Mouse (Mus musculus) liver, adult (tissue): Measurements from ENCODE around the gene Epn2.

Experiments
- GATA4 ChIP-seq: IDR thresholded peaks from 2 replicates; pipeline ENCODE4 v1.6.1; 2014; ENCODE audit warnings: mild to moderate bottlenecking, low read length; ENCODE audit not compliant: insufficient replicate concordance

Gene Epn2

GRCm38 (mm10) chr11:61578983-61579877, at the start of gene Epn2:
TSS of gene Epn2 (minus strand) at chr11:61579687.
- no peak for TF ChIP-seq GATA4

DNA sequence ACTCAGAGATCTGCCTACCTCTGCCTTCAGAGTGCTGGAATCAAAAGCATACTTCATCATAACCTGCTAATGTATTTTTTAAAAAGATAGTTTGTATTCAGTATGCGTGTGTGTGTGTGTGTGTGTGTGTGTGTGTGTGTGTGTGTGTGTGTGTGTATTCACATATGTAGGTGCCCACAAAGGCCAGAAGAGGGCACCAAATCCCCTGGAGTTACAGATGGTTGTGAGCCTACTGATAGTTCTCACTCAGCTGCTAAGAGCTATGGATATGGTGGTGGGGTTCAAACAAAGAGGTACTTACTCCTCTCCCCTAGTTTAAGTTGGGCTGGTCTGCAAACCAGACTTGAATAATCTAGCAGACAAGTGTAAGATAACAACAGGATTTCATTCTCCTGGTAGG, 47.0 kb upstream of the Epn2 start:
- TF ChIP-seq GATA4: no peak

GRCm38 (mm10) chr11:61625136-61625535, 45.6 kb upstream of the Epn2 start:
- no peak for TF ChIP-seq GATA4

GRCm38 (mm10) chr11:61620762-61621161, 41.3 kb upstream of the Epn2 start:
- no peak for TF ChIP-seq GATA4

DNA sequence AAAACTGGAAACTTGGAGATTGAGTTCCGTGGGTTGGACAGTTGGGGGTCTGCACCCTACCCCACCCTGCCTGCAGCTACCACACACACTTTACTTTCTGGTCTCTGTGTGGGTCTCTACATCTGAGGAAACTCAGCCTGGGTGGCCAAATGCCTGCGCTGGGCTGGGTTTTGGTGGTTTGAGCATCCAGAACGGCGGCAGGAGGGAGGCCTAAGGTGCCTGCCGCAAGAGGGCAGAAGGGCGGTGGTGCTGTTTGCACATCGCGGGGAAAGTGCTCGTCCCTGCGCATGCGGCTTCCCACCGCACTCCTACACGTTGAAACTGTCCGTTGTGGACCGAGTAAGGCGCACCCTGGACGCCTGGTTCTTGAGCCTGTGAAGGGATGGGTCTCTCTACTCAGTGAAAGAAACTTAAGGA, 40.8 kb upstream of the Epn2 start:
- no peak for TF ChIP-seq GATA4

DNA sequence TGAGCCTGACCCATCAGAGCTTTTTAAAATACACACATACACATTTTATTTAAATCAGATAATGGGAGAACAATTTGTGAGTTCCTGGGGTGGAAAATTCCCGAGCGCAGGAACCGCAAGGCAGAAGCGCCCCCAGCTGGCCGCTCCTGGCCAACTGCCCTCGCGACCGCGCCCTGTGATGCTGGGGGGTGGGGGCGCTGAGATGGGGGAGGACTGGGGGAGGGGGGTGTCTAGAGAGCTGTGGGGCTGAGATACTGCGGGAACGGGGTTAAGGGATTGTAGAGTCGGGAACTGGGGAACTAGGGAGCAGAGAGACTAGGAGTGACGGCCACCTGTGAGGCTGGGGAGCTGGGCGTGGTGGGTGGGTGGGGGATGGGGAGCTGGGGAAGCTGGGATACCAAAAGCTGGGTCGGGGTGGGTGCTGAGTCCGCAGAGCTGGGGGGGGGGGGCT, 40.3 kb upstream of the Epn2 start:
- no peak for TF ChIP-seq GATA4

GRCm38 (mm10) chr11:61619356-61619755, 39.9 kb upstream of the Epn2 start:
- TF ChIP-seq GATA4: no peak

DNA sequence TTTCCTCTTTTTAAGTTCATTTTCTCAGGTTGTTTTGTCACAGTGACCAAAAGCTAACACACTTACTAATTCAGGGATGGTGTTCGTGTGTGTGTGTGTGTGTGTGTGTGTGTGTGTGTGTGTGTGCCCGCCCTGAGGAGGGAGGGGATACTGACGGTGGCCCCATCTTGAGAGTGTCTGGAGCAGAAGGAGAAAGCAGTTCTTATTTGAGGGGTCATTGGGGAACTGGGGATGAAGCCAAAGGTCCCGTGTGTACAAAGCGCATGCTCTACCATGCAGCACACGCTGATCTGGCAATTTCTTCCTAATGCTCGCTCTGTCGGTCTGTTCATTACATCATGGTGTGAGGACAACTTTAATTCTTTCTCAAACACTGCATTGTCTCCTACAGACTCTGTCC, 39.1 kb upstream of the Epn2 start:
- TF ChIP-seq GATA4: no peak

GRCm38 (mm10) chr11:61618131-61618530, 38.6 kb upstream of the Epn2 start:
- TF ChIP-seq GATA4: no peak

DNA sequence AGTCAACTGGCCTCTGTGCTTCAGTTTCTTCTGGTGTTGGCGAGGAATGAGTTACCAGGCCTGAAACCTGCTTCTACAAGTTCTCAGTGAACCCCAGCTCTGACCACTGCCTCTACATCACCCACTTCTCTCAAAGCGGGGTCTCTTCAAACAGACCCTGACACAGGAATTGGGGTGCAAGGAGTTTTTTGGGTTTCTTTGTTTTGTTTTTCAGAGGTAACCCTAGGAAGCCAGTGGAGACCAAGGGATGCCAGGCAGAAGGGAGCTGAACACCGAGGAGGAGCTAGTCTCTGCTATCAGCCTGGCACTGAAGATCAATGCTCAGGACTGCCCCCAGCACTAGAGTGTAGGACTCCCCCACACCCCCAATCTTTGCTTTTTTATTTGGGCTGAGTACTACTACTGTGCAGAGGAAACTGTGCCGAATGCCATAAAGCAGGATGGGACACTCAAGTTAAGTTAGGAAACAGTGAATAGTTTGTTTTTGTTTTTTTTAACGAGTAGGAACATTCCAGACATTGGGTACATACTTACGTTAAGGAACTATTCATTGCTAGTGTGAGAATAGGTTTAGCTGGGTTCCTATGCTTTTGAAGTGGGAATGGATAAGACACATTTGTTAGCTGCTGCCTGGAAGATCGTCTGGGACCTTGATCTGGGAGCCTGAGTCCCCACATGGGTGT, 37.9 kb upstream of the Epn2 start:
- TF ChIP-seq GATA4: no peak

DNA sequence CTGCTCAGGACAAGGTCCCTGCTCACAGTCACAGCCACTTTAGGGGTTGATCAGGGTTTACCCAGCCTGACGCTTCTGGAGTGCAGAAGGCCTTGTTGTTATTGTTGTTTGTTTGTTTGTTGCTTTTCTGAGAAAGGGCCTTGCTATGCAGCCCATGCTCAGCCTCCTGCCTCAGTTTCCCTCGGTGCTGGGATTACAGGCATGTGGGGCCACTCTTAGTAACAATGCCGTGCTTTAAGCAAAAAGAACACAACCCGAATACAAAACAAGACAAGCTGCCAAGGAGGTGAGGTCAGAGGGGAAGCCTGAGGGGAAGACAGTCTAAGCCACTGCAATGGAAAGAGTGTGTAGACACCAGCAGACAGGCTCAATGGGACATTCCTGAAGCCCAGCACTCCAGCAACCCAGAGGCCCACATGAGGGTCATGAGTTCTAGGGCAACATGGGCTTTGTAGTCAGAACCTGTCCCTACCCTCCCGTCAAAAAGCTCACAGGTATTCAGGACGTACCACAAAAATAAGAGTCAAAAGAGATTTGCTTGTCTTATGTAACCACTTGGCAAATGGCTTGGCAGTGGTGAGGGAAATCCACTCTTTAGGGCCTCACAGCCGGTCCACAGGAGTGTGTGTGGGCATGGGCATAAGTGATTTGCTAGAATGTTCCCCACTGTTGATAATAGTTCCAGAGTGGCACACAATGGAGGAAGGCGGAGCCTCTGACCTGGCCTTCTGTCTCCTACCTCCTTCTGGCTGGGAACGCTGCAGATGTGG, 37.2 kb upstream of the Epn2 start:
- TF ChIP-seq GATA4: no peak

DNA sequence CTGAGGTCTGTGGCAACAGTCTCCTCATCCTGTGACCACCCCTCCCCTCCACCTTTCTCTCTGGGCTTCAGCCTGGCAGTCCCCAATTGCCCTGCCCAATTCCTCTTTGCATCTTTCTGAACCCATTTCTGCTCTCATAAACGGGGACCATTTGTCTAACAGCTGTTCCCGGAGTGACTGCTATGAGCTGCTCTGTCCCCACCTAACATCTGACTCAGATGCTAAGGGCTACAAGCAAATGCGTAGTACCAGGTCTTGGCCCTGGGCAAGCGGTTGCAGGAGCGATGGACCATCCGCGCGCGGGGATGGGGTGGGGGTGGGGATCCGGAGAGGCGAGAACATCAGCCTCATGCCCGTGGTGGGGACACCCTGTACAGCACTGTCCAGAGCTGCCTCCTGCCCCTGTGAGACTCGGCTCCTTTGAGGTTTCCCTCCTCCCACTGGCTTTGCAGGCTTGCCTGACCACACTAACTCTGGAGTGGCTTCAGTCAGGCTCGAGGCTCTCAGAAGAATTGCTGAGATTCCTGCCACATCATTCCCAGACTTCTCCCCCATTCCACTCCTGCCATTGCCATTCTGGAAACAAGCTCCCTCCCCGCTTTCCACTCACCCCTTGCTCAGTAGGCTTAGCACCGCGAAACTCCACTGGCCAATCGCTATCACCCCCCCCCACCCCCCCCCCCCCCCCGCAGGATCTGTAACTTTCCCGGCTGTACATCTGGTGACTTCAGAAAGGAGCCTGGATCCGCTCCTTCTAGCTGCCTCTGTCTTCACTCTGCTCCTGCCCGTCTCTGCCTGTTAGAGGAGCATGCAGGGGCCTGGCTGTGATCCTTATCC, 36.4 kb upstream of the Epn2 start:
- TF ChIP-seq GATA4: no peak

DNA sequence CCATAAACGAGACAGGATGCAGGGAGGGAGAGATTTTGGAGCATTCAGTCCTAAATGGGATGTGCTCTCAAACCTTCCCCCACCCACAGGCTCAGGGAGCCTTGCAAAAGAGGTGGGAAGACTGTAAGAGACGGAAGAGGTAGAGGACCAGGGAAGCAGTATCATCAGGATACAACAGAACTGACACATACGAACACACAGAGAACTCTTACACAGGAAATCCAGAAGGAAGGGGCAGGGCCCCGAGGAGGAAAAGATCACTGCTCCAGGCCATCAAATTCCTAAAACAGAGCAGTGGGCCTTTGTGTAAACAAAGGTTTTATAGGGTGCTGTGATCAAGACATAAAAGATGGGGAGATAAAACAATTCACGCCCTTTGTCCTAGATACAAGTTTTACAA, 34.9 kb upstream of the Epn2 start:
- TF ChIP-seq GATA4: no peak

- TF ChIP-seq GATA4: no peak
These were observed 32.7 kb upstream of the Epn2 start for GRCm38 (mm10) chr11:61612116-61612635.
